Mouse (Mus musculus) bone marrow macrophage, adult 2 months (primary cell): ENCODE measurements at regions not wholly inside any gene's neighbourhood (a gene's known extent, or its start where the extent isn't known, plus 50 kb on each side); places are given as distances from the start of the nearest gene placed in this dataset.

Source experiments
- H3K27ac ChIP-seq: 2 replicates; pipeline ENCODE4 v1.5.1; 2012; ENCODE audit warnings: low read depth, low read length; ENCODE audit not compliant: insufficient read depth
- H3K4me1 ChIP-seq: 2 replicates; pipeline ENCODE4 v1.6.1; 2012; ENCODE audit warnings: low read length; ENCODE audit not compliant: control insufficient read depth, insufficient read depth
- H3K4me3 ChIP-seq: 2 replicates; pipeline ENCODE4 v1.5.1; 2012; ENCODE audit warnings: mild to moderate bottlenecking, low read length, moderate library complexity; ENCODE audit not compliant: insufficient read depth
- CTCF ChIP-seq: IDR thresholded peaks from 2 replicates; pipeline ENCODE4 v1.5.1; 2012; ENCODE audit warnings: low read depth, mild to moderate bottlenecking, low read length, moderate library complexity
- POLR2A ChIP-seq: IDR thresholded peaks from 2 replicates; pipeline ENCODE4 v1.6.1; 2012; ENCODE audit warnings: mild to moderate bottlenecking, low read depth, low read length, borderline replicate concordance

GRCm38 (mm10) chr12:27102996-27103395 is 239.4 kb downstream of the Sox11 start:
- no peaks in the 10 kb centered on the region for H3K4me1 ChIP-seq
- H3K4me3 ChIP-seq: no peak overlapping the region
- H3K27ac ChIP-seq: no peak overlapping the region
- no peak for TF ChIP-seq CTCF
- TF ChIP-seq POLR2A: no peak

GRCm38 (mm10) chr12:27089206-27089605 is 253.2 kb downstream of the Sox11 start:
- H3K4me1 ChIP-seq: no peaks in the 10 kb centered on the region
- TF ChIP-seq POLR2A: no peak
- no peak for TF ChIP-seq CTCF
- H3K27ac ChIP-seq: no peak overlapping the region
- no peak overlapping the region for H3K4me3 ChIP-seq

GRCm38 (mm10) chr12:27085890-27086289 is 256.5 kb downstream of the Sox11 start:
- Histone ChIP-seq H3K4me3 (no peak overlapping the region), H3K4me1 (no peaks in the 10 kb centered on the region), H3K27ac (no peak overlapping the region)
- TF ChIP-seq POLR2A: no peak
- no peak for TF ChIP-seq CTCF

- Histone ChIP-seq H3K4me1 (no peaks in the 10 kb centered on the region), H3K27ac (no peak overlapping the region), H3K4me3 (no peak overlapping the region)
- no peak for TF ChIP-seq CTCF
- TF ChIP-seq POLR2A: no peak
Observed at GRCm38 (mm10) chr12:27083645-27084550, 258.5 kb downstream of the Sox11 start.

- H3K4me3 ChIP-seq: no peak overlapping the region
Observed at GRCm38 (mm10) chr12:27083089-27083488, 259.3 kb downstream of the Sox11 start.

GRCm38 (mm10) chr12:27082624-27083023 is 259.8 kb downstream of the Sox11 start:
- no peak for TF ChIP-seq CTCF
- TF ChIP-seq POLR2A: no peak

More at GRCm38 (mm10) chr12:27083089-27083488, 259.3 kb downstream of the Sox11 start:
- Histone ChIP-seq H3K4me1 (no peaks in the 10 kb centered on the region), H3K27ac (no peak overlapping the region)
- TF ChIP-seq POLR2A (no peak), CTCF (no peak)

GRCm38 (mm10) chr12:27076107-27076738 is 266.2 kb downstream of the Sox11 start:
- Histone ChIP-seq H3K27ac (no peak overlapping the region), H3K4me3 (no peak overlapping the region), H3K4me1 (no peaks in the 10 kb centered on the region)
- no peak for TF ChIP-seq POLR2A
- TF ChIP-seq CTCF: no peak

More at GRCm38 (mm10) chr12:27082624-27083023, 259.8 kb downstream of the Sox11 start:
- Histone ChIP-seq H3K4me3 (no peak overlapping the region), H3K4me1 (no peaks in the 10 kb centered on the region), H3K27ac (no peak overlapping the region)

GRCm38 (mm10) chr12:27065011-27065517 is 277.3 kb downstream of the Sox11 start:
- TF ChIP-seq CTCF (no peak), POLR2A (no peak)
- Histone ChIP-seq H3K27ac (no peak overlapping the region), H3K4me1 (no peaks in the 10 kb centered on the region), H3K4me3 (no peak overlapping the region)

- Histone ChIP-seq H3K4me3 (no peak overlapping the region), H3K4me1 (no peaks in the 10 kb centered on the region), H3K27ac (no peak overlapping the region)
- TF ChIP-seq POLR2A (no peak), CTCF (no peak)
Observed at GRCm38 (mm10) chr12:27063518-27063917, 278.9 kb downstream of the Sox11 start.

GRCm38 (mm10) chr12:27062511-27063264 is 279.7 kb downstream of the Sox11 start:
- Histone ChIP-seq H3K4me1 (no peaks in the 10 kb centered on the region), H3K27ac (no peak overlapping the region), H3K4me3 (no peak overlapping the region)
- TF ChIP-seq CTCF (no peak), POLR2A (no peak)
